Mouse (Mus musculus) kidney, postnatal 25 days (tissue): ENCODE measurements around the gene Mapkapk5.
A peak's percentile ranks its signal among the peaks of the same experiment; 100 is the strongest.
"Not testable (repeated sequence)": the region's sequence is repeated elsewhere in the genome, so short reads cannot be mapped to it uniquely, and the experiment has no call there.

Experiments used
- DNase-seq, 2 experiments: peaks; one replicate each; pipeline ENCODE4 v3.0.0; 2021; ENCODE audit warnings: mixed read lengths in 2 of 2

Mapkapk5 gene

GRCm38 (mm10) chr5:121562436-121562835, 16.7 kb upstream of the Mapkapk5 start:
- DNase-seq, result no peak

- DNase-seq, result peak in 1 of 2 experiments; percentile 72
These were observed 3.5 kb upstream of the Mapkapk5 start for GRCm38 (mm10) chr5:121549196-121549595.

- DNase-seq, result no peak
These were observed 1.4 kb upstream of the Mapkapk5 start for GRCm38 (mm10) chr5:121547084-121547483.

- DNase-seq, result peak; percentile 79 to 85
These were observed 808 bp upstream of the Mapkapk5 start for GRCm38 (mm10) chr5:121546530-121546895.

GRCm38 (mm10) chr5:121544910-121545792, 554 bp downstream of the Mapkapk5 start, which contains the start of the genes Adam1a and Gm42878:
Gene Adam1a (minus strand): TSS chr5:121545482.
Gene Gm42878 (minus strand): TSS chr5:121545482.
- DNase-seq, result peak in 1 of 2 experiments; percentile 70

GRCm38 (mm10) chr5:121543370-121543769, 2.3 kb downstream of the Mapkapk5 start:
- no peak for DNase-seq

- DNase-seq, result no peak
These were observed 4.5 kb downstream of the Mapkapk5 start for GRCm38 (mm10) chr5:121541235-121541634.

- DNase-seq, result no peak
These were observed 5.6 kb downstream of the Mapkapk5 start for GRCm38 (mm10) chr5:121540066-121540465.

GRCm38 (mm10) chr5:121537588-121537987, 8.1 kb downstream of the Mapkapk5 start:
- no peak for DNase-seq

GRCm38 (mm10) chr5:121536921-121537555, 8.7 kb downstream of the Mapkapk5 start:
- no peak for DNase-seq

GRCm38 (mm10) chr5:121535116-121535515, 10.6 kb downstream of the Mapkapk5 start:
- DNase-seq, result no peak

- peak in 1 of 2 experiments; percentile 44 for DNase-seq
These were observed 11.2 kb downstream of the Mapkapk5 start for GRCm38 (mm10) chr5:121534521-121534920.

GRCm38 (mm10) chr5:121526961-121527360, 18.7 kb downstream of the Mapkapk5 start:
- DNase-seq, result no peak

GRCm38 (mm10) chr5:121526526-121526925, 19.2 kb downstream of the Mapkapk5 start:
- no peak for DNase-seq

GRCm38 (mm10) chr5:121525774-121526450, 19.8 kb downstream of the Mapkapk5 start:
- no peak for DNase-seq

- DNase-seq, result not testable (repeated sequence)
These were observed 25.9 kb downstream of the Mapkapk5 start for GRCm38 (mm10) chr5:121519758-121520157.

GRCm38 (mm10) chr5:121518983-121519382, 26.7 kb downstream of the Mapkapk5 start:
- DNase-seq, result no peak

- DNase-seq, result peak in 1 of 2 experiments; percentile 1
These were observed 35.7 kb downstream of the Mapkapk5 start for GRCm38 (mm10) chr5:121510009-121510408.

- no peak for DNase-seq
These were observed 38.9 kb downstream of the Mapkapk5 start for GRCm38 (mm10) chr5:121506846-121507245.

GRCm38 (mm10) chr5:121503231-121503630, 42.5 kb downstream of the Mapkapk5 start, which contains the start of gene Adam1b:
Gene Adam1b (minus strand): TSS chr5:121503435.
- DNase-seq, result no peak

- peak in 1 of 2 experiments; percentile 21 for DNase-seq
These were observed 44.2 kb downstream of the Mapkapk5 start for GRCm38 (mm10) chr5:121501424-121501996.

GRCm38 (mm10) chr5:121500719-121501118, 45.0 kb downstream of the Mapkapk5 start:
- DNase-seq, result peak in 1 of 2 experiments; percentile 12

- DNase-seq, result no peak
These were observed 52.4 kb downstream of the Mapkapk5 start for GRCm38 (mm10) chr5:121493305-121493704.
